Mouse (Mus musculus) lung, postnatal 25 days (tissue): ENCODE measurements at regions not wholly inside any gene's neighbourhood (a gene's known extent, or its start where the extent isn't known, plus 50 kb on each side); places are given as distances from the start of the nearest gene placed in this dataset.

Experiments used
- DNase-seq: peaks from one replicate; pipeline ENCODE4 v3.0.0; 2022; ENCODE audit warnings: low spot score

GRCm38 (mm10) chr8:117894861-117895260 is 93.1 kb upstream of the Mphosph6 start:
- DNase-seq, result no peak

GRCm38 (mm10) chr8:117890211-117890610 is 88.5 kb upstream of the Mphosph6 start:
- DNase-seq, result no peak

- DNase-seq, result no peak
Observed at GRCm38 (mm10) chr8:117881414-117881973, 79.8 kb upstream of the Mphosph6 start.

- DNase-seq, result no peak
Observed at GRCm38 (mm10) chr8:117880279-117880975, 78.7 kb upstream of the Mphosph6 start.

- DNase-seq, result no peak
Observed at GRCm38 (mm10) chr8:117873611-117874010, 71.9 kb upstream of the Mphosph6 start.

- DNase-seq, result no peak
Observed at GRCm38 (mm10) chr8:117867138-117867537, 65.4 kb upstream of the Mphosph6 start.

GRCm38 (mm10) chr8:117865014-117865413 is 63.3 kb upstream of the Mphosph6 start:
- DNase-seq, result no peak

GRCm38 (mm10) chr8:117863837-117864236 is 62.1 kb upstream of the Mphosph6 start:
- DNase-seq, result peak; percentile 36

GRCm38 (mm10) chr8:117862318-117862717 is 60.6 kb upstream of the Mphosph6 start:
- DNase-seq, result no peak

- no peak for DNase-seq
Observed at GRCm38 (mm10) chr8:117859734-117860133, 58.0 kb upstream of the Mphosph6 start.

- DNase-seq, result no peak
Observed at GRCm38 (mm10) chr8:117859095-117859494, 57.4 kb upstream of the Mphosph6 start.

GRCm38 (mm10) chr8:117856121-117856520 is 54.4 kb upstream of the Mphosph6 start:
- no peak for DNase-seq

GRCm38 (mm10) chr8:117854942-117855491 is 53.3 kb upstream of the Mphosph6 start:
- DNase-seq, result no peak

GRCm38 (mm10) chr8:117854301-117854700 is 52.6 kb upstream of the Mphosph6 start:
- DNase-seq, result no peak

- DNase-seq, result no peak
Observed at GRCm38 (mm10) chr8:117853408-117853807, 51.7 kb upstream of the Mphosph6 start.

GRCm38 (mm10) chr8:117852521-117852920 is 50.8 kb upstream of the Mphosph6 start:
- DNase-seq, result no peak
